In the genomic region with DNA sequence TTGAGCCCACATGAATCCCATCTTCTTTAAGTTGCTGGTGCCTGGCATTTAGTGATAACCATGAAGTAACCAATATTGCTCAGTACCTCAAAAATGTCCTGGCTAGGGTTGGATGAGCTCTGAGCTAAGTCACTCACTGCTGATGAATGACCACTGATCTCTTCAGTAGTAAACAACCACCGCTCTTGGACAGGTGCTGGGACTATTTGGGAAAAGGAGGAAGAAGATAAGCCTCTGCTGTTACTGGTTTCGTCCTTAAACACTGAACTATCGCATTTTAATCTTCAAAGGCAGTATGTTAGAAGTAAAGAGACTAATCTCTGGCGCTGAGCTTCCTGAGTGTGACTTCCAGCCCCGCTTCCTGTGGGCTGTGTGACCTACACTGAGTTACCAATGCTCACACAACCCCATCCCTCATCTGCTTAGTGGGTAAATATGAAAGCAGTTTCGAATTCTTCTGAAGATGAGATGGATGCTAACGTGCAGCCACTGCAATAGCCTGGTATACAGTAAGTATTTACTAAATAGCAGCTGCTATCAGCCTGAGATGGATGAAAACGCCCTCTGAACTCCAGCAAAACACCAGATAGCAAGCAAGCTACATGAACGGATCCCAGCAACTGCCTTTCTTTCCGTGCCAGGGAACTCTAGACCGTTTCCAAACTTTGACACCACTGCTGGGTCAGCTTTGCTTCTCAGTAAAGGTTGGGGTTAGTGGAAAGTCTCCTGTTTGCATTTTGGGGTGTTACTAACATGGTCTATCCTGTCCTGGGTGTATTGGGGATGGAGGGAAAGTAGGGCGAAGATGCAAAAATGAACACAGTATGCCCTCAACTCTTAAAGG, we compare ENCODE assay signal across 13 mouse cellular contexts. TPM values are rescaled to one million over a fixed set of nuclear protein-coding genes. Genes with fewer than 3 reads are reported as not detected.
DNase-seq lines count a peak whose midpoint lies in the region; ATAC-seq and TF ChIP-seq lines count a peak whose summit lies in the region.
"Had no signal": no experiment of that assay in that cellular context is flagged by ENCODE, and none has a peak within 500 bp of the region (broad histone marks: within the 10 kb centered on the region; RNA-seq: fewer than 3 reads in every experiment).

No protein-coding gene starts in this region.

- H3K4me3 ChIP-seq in spleen, adult 2 months (ENCODE audit: extremely low read depth, insufficient read depth, insufficient read length), result no peak overlapping the region
- H3K4me3 ChIP-seq in heart, embryonic 16.5 days (ENCODE audit: low read length), result no peak overlapping the region
- peak overlapping the region; percentile 80 for H3K4me3 ChIP-seq in megakaryocyte, embryonic 14.5 days (replicated peaks)
- no peak overlapping the region for H3K4me3 ChIP-seq in hindbrain, embryonic 16.5 days (ENCODE audit: low read length)
- H3K4me3 ChIP-seq: hindbrain, embryonic 13.5 days; neural tube, embryonic 13.5 days had no signal

- no peaks in the 10 kb centered on the region for H3K36me3 ChIP-seq in spleen, adult 2 months (ENCODE audit: control insufficient read depth, insufficient read depth, low read length)
- no peaks in the 10 kb centered on the region for H3K36me3 ChIP-seq in heart, embryonic 16.5 days (ENCODE audit: control insufficient read depth, insufficient read depth)
- H3K36me3 ChIP-seq in megakaryocyte, embryonic 14.5 days (replicated peaks; ENCODE audit: low read length), result peaks cover 28% of the 10 kb centered on the region
- H3K36me3 ChIP-seq in hindbrain, embryonic 16.5 days (ENCODE audit: control insufficient read depth, insufficient read depth, low read length), result no peaks in the 10 kb centered on the region
- H3K36me3 ChIP-seq: hindbrain, embryonic 13.5 days; neural tube, embryonic 13.5 days had no signal

- ATAC-seq in heart, embryonic 16.5 days (replicated peaks; ENCODE audit: extremely low read depth, insufficient read depth, low FRiP score), result peak; percentile 58; the same call in 1 of the 2 replicates
- ATAC-seq in hindbrain, embryonic 16.5 days, result no peak

- peak overlapping the region; percentile 53 for H3K27ac ChIP-seq in spleen, adult 2 months (ENCODE audit: insufficient read depth, low read length)
- peak overlapping the region; percentile 44 for H3K27ac ChIP-seq in heart, embryonic 16.5 days (ENCODE audit: low read length)
- no peak overlapping the region for H3K27ac ChIP-seq in hindbrain, embryonic 16.5 days (ENCODE audit: low read depth, low read length)
- H3K27ac ChIP-seq: hindbrain, embryonic 13.5 days; neural tube, embryonic 13.5 days had no signal

- no peak for DNase-seq in spleen, adult 2 months (ENCODE audit: low read depth in 1 of 2, low spot score in 2 of 2)
- no peak for DNase-seq in spleen, postnatal 10 days (ENCODE audit: low spot score in 2 of 2)
- DNase-seq in thymus, postnatal 4 days, result peak; percentile 59
- DNase-seq in urinary bladder, postnatal 10 days (ENCODE audit: low spot score), result no peak
- no peak for DNase-seq in cerebellum, postnatal 25 days
- DNase-seq: cerebellum, postnatal 14 days; kidney, postnatal 25 days had no signal

- no peaks in the 10 kb centered on the region; the same call in 1 of the 2 replicates for H3K9me3 ChIP-seq in heart, embryonic 16.5 days (replicated peaks; ENCODE audit: control insufficient read depth, low read length)
- peaks cover 9% of the 10 kb centered on the region; the same call in 1 of the 2 replicates for H3K9me3 ChIP-seq in megakaryocyte, embryonic 14.5 days
- H3K9me3 ChIP-seq in hindbrain, embryonic 16.5 days (ENCODE audit: control insufficient read depth, low read length), result 0 out of 2 replicates have a peak, but pooled peaks cover 2% of the 10 kb centered on the region
- H3K9me3 ChIP-seq: hindbrain, embryonic 13.5 days; neural tube, embryonic 13.5 days had no signal

- H3K27me3 ChIP-seq in spleen, adult 2 months (ENCODE audit: control insufficient read depth, insufficient read depth, low read length), result no peaks in the 10 kb centered on the region
- no peaks in the 10 kb centered on the region for H3K27me3 ChIP-seq in heart, embryonic 16.5 days (ENCODE audit: control insufficient read depth, insufficient read depth, low read length)
- H3K27me3 ChIP-seq in megakaryocyte, embryonic 14.5 days (replicated peaks), result no peaks in the 10 kb centered on the region
- H3K27me3 ChIP-seq in hindbrain, embryonic 16.5 days (replicated peaks; ENCODE audit: control insufficient read depth, insufficient read depth, low read length), result no peaks in the 10 kb centered on the region
- H3K27me3 ChIP-seq: hindbrain, embryonic 13.5 days; neural tube, embryonic 13.5 days had no signal

- no peak overlapping the region for H3K4me2 ChIP-seq in heart, embryonic 16.5 days (ENCODE audit: low read depth, low read length)
- H3K4me2 ChIP-seq in hindbrain, embryonic 16.5 days (ENCODE audit: low read length), result no peak overlapping the region
- H3K4me2 ChIP-seq: hindbrain, embryonic 13.5 days; neural tube, embryonic 13.5 days had no signal

- peaks cover 7% of the 10 kb centered on the region; the same call in 1 of the 2 replicates for H3K4me1 ChIP-seq in spleen, adult 2 months (ENCODE audit: control insufficient read depth, insufficient read depth, insufficient read length)
- H3K4me1 ChIP-seq in heart, embryonic 16.5 days (ENCODE audit: control insufficient read depth, insufficient read depth, low read length), result 0 out of 2 replicates have a peak, but pooled peaks cover 2% of the 10 kb centered on the region
- H3K4me1 ChIP-seq in megakaryocyte, embryonic 14.5 days, result peaks cover 98% of the 10 kb centered on the region
- H3K4me1 ChIP-seq in hindbrain, embryonic 16.5 days (ENCODE audit: control insufficient read depth, insufficient read depth, low read depth, low read length), result no peaks in the 10 kb centered on the region
- H3K4me1 ChIP-seq: hindbrain, embryonic 13.5 days; neural tube, embryonic 13.5 days had no signal

- 38% methylated on average over 12 of the region's 12 CpGs for WGBS in spleen, adult 2 months
- WGBS in heart, embryonic 16.5 days, result 58% methylated on average over 12 of the region's 12 CpGs
- whole genome bisulfite sequencing in hindbrain, embryonic 16.5 days, result 89% methylated on average over 12 of the region's 12 CpGs

- no peak for TF ChIP-seq POLR2A in spleen, adult 2 months (IDR thresholded peaks at IDR 0.05; ENCODE audit: low read depth, low read length)

- TF ChIP-seq CTCF in spleen, adult 2 months (IDR thresholded peaks at IDR 0.05; ENCODE audit: extremely low read depth, insufficient read depth, insufficient read length, insufficient replicate concordance), result no peak

- no peak overlapping the region for H3K9ac ChIP-seq in heart, embryonic 16.5 days (ENCODE audit: low read length)
- H3K9ac ChIP-seq in hindbrain, embryonic 16.5 days (ENCODE audit: low read depth, low read length), result no peak overlapping the region
- H3K9ac ChIP-seq: hindbrain, embryonic 13.5 days; neural tube, embryonic 13.5 days had no signal

RNA-seq across cellular contexts. Expression of a gene that starts 44.4 kb away (rescaled TPM):
- polyA plus RNA-seq in spleen, adult 2 months (2012; rRNA removed), result not detected in 2 replicates
- polyA plus RNA-seq in heart, embryonic 16.5 days (2015; fragmentation: Nextera tagmentation; extraction: Ambion mirVana), result not detected in 2 replicates
- polyA plus RNA-seq in megakaryocyte, embryonic 14.5 days (2012; ENCODE audit: insufficient read depth, low replicate concordance), result not detected in 2 replicates
- not detected in 2 replicates for polyA plus RNA-seq in hindbrain, embryonic 16.5 days (2015; fragmentation: Nextera tagmentation; extraction: Ambion mirVana)
- polyA plus RNA-seq: hindbrain, embryonic 13.5 days; neural tube, embryonic 13.5 days; stomach, embryonic 16.5 days had no signal
